Mouse (Mus musculus) cerebellum, postnatal 10 days (tissue): Measurements from ENCODE around the gene C2cd4d.

Experiments
- DNase-seq, 2 experiments: peaks; one replicate each; pipeline ENCODE4 v3.0.0; 2021; ENCODE audit warnings: mixed read lengths in 2 of 2

Gene C2cd4d

GRCm38 (mm10) chr3:94377028-94377923, 15.0 kb downstream of the C2cd4d start:
- DNase-seq = no peak

DNA sequence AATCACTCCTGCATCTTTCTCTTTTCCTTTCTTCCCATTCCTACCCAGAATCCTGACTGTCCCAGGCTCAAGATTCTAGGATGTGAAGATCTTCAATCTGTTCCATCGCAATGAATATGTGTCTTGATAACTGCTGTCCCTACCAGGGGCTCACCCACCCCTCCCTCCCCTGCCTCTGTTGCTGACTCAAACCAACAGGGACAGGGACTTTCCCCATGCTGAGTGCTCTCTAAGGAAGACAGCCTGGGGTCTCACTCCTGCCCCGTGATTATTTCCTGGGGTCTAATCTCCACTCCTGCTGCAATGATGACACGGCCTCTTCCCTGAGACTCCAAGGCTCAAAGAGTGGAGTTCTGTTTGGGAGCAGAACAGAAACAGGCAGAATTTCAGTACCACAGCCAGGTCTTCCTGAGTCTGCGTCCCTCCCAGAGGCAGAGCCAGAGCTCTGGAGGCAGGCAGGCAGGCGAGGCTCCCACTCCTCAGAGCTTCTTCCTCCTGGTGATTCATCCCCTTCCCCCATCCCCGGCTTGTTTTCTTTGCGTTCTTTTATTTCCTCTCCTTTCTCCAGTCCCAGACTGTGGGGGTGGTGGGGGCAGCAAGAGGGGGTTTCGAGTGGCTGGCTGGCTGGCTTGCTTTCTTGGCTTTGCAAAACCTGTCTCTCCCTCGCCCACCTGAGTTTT, 17.7 kb downstream of the C2cd4d start:
- DNase-seq = no peak

DNA sequence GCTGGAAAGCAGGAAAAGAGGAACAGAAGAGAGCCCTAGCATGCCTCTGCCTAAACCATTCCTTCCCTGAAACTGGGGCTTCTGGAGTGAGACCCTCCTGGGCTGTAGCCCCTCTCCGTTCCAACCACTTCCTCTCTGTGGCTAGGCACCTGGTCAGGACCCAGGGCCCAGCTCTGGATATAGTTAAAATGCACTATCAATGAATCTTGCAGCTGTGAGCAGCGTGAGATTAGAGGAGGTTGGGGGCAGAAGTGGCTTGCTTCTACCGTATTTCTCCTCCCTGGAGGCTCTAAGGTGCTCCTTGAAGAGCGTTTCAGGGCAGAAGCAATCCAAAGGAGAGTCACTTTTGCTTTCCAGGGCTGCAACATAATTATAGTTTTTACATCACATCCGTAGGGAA, 20.1 kb downstream of the C2cd4d start:
- DNase-seq = no peak

DNA sequence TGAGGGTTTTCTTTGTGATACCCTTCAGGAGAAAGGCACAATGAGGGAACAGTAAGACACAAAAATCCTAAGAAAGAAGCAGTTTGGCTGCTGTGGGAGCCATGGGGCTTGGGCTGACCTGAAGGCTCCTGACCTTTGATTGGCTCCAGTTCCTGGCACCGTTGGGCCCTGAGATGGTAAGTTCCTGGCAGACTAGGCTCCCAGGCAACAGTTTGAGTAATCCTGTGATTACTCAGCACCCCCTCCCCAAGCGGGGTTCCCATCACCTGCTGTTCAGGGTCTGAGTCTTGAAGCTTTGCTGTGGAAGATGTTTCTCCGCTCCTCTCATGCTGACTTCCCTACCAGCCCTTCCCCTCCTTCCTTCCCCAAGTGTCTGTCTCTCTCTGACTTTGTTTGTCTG, 21.2 kb downstream of the C2cd4d start:
- DNase-seq = no peak

DNA sequence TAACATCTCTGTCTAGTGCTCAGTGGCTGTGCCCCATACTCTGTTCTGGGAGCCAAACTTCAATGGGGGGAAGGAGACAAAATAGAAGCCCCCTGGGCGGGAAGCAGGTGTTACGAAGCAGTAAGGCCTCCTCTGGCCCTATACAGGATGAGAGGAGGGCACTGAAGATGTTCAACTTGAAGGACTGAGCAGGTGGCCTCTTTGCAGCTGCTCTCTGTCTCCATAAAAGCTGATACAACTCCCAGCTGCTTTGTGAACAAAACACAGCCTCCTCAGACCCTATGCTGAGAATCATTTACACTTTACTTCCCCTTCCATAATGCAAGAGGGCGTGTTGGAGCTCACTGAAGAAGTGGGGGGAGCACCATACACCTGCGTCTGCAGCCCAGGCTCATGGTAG, 24.4 kb downstream of the C2cd4d start:
- DNase-seq = no peak

GRCm38 (mm10) chr3:94387391-94387790, 25.2 kb downstream of the C2cd4d start:
- no peak for DNase-seq

DNA sequence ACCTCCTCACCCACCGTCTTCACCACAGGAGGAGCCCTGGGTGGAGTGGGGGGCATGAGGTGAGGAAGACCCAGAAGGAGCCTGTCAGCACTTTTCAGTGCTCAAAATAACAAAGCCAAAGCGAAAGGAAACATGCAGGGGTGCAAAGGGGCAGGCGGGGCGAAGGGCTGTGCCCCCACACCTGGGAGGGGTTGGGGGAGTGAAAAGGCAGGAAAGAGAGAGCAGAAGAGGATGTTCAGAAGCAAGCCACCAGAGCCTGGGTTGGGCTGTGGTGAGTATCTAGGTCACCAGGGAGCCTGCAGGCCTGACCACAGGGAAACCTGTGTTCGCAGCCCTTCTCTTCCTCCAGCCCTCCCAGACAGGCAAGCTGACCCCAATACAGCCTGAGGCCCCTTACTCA, 25.8 kb downstream of the C2cd4d start:
- DNase-seq = no peak

GRCm38 (mm10) chr3:94389420-94389819, 27.2 kb downstream of the C2cd4d start:
- no peak for DNase-seq

- DNase-seq = peak; percentile 90
Observed at GRCm38 (mm10) chr3:94391001-94391400, 28.8 kb downstream of the C2cd4d start.

DNA sequence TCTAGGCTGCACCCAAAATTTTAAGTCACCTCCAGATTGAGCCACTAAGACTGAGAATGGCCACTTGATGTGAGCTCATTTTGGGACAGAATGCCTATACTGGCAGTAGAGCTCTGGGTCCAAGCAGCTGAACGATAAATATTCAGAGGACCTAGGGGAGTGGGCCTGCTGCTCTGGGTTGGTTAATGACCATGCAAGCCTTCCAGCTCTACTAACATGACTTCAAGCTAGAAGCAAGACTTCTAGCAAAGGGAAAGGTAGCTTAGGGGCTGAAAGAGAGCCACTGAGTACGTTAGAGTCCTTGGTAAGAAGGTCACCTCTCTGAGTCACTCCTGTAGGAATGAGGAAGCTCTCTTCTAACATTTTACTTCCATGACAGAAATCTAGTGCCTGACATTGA, 29.9 kb downstream of the C2cd4d start:
- DNase-seq = no peak

DNA sequence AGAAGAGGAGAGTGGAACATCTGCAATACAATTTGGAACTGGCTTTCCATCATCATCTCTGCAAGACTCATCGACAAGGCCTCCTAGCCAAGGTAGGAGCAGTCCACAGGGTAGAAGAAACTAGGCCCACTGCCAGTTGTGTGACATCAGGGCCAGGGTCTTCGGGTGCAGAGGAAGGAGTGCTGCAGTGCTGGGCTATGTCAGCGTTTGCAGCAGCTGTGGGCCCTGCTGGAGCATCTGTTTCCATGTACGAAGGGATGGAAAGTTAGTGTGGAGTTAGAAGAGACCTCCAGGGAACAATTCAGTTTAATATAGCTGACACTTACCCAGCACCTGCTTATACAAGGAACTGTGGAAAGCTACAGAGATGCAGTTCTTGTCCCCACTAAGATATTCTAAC, 30.8 kb downstream of the C2cd4d start:
- DNase-seq = no peak

GRCm38 (mm10) chr3:94396336-94396735, 34.1 kb downstream of the C2cd4d start:
- DNase-seq = no peak

DNA sequence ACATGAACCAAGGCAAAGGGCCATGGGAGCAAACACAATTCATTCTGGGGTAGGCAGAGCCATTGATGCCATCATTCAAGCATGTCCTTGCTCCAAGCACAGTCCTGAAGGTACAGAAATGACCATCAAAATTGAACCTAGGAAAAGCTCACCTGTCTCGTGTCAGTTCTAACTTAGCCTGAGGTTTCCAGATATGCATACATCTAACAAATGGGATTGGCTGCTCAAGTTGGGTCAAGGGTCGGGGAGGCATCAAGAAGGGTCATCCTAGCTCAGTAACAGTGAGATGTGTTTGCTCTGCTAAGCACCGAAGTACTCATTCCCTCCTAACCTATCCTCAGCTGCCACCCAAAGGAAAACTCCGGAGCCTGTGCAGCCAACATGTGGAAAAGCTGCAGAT, 34.6 kb downstream of the C2cd4d start:
- DNase-seq = no peak

- DNase-seq = no peak
Observed at GRCm38 (mm10) chr3:94398217-94398616, 36.0 kb downstream of the C2cd4d start, which contains the start of gene Lingo4. Gene Lingo4, plus strand, starts transcription at chr3:94398517.

GRCm38 (mm10) chr3:94398943-94399481, 36.8 kb downstream of the C2cd4d start:
- peak; percentile 70 to 75 for DNase-seq

GRCm38 (mm10) chr3:94399663-94400310, 37.5 kb downstream of the C2cd4d start:
- peak in 1 of 2 experiments; percentile 37 for DNase-seq

- no peak for DNase-seq
Observed at GRCm38 (mm10) chr3:94402451-94402850, 40.2 kb downstream of the C2cd4d start.

DNA sequence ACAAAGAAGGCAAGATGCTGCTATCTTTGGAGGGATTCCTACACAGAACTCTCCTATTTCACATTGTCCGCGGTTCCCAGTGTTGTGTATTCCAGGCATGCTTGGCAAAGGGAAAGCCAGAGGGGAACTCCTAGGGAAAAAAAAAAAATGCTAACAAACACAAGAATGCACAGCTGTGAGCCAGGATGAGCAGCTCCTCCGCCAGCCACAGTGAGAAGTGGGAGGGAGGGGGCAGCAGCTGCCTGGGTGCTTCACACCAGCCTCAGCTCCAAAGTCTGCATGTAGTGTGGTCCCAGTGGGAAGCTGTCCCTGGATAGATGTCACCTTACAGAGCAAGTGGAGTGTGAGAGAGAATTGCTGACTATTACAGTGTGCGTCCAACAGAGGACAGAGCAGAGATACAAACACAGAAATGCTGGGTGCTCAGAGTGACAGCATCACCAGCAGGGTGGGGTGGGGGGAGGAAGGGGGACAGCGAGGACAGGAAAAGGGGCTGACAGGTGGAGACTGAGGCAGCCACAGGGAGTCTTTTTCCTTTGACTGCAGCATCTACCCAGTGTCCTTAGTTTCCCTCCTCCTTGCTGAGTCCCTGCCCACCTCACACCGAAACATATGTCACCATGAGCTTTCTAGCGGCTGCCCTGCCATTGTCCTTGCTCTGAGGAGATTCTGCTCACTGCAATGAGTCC, 42.3 kb downstream of the C2cd4d start:
- no peak for DNase-seq

- no peak for DNase-seq
Observed at GRCm38 (mm10) chr3:94405561-94405960, 43.3 kb downstream of the C2cd4d start.

GRCm38 (mm10) chr3:94412530-94412929, 50.3 kb downstream of the C2cd4d start:
- DNase-seq = no peak

- peak; percentile 97 to 98 for DNase-seq
Observed at GRCm38 (mm10) chr3:94413031-94413679, 50.9 kb downstream of the C2cd4d start, which contains the start of gene Tdrkh. Gene Tdrkh, plus strand, starts transcription at chr3:94413273.
